Mouse (Mus musculus) right cerebral cortex, postnatal 14 days (tissue): ENCODE results near the gene Saa3.
"Not testable (repeated sequence)": the region's sequence is repeated elsewhere in the genome, so short reads cannot be mapped to it uniquely, and the experiment has no call there.

Experiments
- DNase-seq: peaks from one replicate; pipeline ENCODE4 v3.0.0; 2022

Saa3 gene

DNA sequence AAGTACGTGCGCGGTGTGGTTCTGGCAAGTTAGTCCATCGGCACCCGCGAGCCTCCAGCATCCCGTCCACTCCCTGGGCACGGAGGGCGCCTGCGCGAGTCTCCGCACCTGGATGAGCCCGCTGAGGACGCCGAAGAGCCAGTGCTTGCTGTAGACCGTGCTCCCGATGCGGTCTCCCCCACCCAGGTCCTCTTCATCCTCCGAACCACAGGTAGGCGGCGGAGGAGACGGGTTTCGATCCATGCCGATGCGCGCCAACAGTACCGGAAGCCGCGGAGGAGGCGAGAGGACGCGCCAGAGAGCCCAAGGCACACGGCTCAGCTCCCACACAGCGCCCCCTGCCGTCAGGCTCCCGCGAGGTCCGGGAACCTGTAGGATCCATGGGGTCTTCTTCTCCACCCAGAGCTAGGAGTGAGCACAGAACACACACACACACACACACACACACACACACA lies 5.1 kb downstream of the Saa3 start, which contains the start of gene Saal1:
Gene Saal1, minus strand, starts transcription at position 291 of the 455 bp plus-strand sequence.
- peak; percentile 90 for DNase-seq

GRCm38 (mm10) chr7:46700521-46701025 lies 14.9 kb downstream of the Saa3 start:
- no peak for DNase-seq

GRCm38 (mm10) chr7:46696754-46697153 lies 18.7 kb downstream of the Saa3 start:
- no peak for DNase-seq

DNA sequence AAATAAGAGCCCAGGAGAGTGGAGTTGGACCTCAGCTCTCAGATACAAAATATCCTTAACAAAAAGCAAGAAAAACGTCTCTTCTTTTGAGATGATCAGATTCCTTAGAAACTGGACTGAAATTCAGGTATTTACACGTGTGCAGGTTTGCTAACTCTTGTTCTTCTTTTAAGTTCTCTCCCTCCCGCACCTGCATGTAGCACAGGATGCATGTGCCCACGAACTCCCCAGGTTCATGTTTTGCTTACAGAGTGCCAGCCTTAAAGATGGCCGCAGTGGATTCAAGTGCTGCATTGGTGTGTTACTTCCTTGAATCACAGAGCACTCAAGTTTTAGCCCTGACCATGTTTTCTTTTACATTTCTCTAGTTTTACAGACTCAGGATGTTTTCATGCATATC lies 28.7 kb downstream of the Saa3 start:
- no peak for DNase-seq

DNA sequence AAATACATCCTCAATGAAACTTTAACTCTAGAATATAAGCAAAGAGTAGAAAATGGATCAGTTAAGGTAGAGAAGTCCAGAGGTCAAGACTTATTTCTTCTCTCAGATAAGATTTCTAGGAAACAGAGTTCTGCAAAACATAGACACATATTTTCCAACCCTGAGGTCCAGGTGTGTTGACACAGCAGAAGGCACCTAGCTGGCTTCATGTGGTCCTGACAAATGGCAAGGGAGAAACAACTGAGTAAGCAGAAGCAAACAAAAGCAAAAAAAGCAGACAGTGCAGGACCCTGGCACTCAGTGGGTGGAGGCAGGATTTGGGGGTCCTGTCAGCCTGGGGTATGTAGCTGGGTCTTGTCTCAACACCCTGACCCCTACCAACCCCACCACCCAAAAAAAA lies 34.8 kb downstream of the Saa3 start:
- DNase-seq: no peak

GRCm38 (mm10) chr7:46679044-46679443 lies 36.5 kb downstream of the Saa3 start:
- DNase-seq: not testable (repeated sequence)

DNA sequence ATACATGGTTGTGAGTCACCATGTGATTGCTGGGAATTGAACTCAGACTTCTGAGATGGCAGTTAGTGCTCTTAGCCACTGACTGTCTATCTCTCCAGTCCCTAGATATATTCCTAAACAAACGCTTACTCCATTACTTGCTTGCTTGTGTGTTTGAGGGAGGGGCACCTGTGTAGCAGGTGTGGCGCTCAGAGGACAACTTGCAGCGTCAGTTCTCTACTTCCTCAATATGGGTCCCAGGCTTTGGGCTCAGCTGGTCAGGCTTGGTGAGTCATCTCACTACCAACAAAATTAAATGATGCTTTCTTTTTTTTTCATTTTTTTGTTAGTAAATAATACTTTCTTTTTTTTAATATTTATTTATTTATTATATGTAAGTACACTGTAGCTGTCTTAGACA lies 37.1 kb downstream of the Saa3 start:
- DNase-seq: no peak

DNA sequence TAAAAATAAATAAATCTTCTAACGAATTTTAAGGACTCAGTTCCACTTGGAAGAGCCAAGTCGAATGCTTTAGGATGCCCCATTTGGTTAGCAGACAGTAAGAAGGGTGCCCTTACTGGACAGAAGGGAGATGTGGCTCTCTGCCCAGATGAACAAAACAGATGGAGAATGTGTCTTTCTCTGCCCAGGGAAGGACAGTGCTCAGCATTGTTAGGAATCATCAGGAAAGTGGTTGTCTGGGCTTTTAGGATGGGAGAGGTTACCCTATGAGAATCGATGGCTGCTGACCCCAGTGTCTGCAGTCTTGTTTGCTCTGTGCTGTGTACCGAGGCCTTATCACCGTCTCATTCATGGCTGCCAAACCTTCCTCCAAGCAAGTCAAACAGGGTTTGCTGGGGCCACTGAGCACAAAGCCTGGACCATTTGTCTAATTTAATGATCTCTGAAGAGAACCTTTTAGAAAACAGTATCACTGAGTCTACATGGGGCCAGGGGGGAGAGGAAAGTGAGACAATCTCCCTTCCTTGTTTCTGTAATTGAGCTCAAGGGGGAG lies 38.6 kb downstream of the Saa3 start:
- no peak for DNase-seq

- no peak for DNase-seq
These were observed 39.6 kb downstream of the Saa3 start for GRCm38 (mm10) chr7:46675886-46676285.

DNA sequence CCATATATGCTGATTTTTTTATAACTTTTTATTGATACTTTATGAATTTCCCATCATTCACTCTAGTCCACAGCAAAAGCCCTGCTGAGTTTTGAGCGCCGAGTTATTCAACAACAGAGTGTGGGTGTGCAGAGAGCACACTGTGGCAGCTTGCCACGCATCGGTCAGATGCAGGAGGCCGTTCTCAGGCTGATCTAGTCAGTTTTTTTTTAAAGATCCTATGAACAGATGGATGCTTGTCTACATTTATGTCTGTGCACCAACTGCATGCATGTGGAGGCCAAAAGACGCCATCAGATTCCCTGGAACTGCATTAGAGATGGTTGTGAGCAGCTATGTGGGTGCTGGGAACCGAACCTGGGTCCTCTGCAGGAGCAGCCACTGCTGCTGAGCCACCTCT lies 40.4 kb downstream of the Saa3 start:
- no peak for DNase-seq

DNA sequence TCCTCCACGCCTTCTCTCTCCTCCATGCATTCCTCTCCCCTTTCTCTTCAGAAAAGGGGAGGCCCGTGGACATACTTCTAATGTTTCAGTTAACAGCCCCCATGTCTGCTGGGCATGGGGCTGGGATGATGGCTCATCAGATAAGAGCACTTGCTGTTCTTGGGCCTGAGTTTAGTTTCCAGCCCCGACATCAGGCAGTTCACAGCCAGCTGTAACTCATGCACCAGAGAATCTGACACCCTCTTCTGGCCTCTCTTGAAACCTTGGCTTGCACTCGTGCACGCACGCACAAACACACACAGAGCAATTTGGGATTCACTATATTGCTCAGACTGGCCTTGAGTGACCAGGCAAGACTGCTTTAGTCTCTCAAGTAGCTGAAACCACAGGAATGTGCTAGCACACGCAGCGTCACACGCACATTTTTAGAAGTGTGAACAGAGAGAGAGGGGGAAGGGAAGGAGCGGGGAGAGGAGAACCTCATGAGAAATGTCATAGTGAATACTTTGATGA lies 43.3 kb downstream of the Saa3 start, which contains the start of gene Tph1:
Gene Tph1, minus strand, starts transcription at position 378 of the 513 bp plus-strand sequence.
- no peak for DNase-seq

- peak; percentile 22 for DNase-seq
These were observed 48.2 kb downstream of the Saa3 start for GRCm38 (mm10) chr7:46667256-46667655.

DNA sequence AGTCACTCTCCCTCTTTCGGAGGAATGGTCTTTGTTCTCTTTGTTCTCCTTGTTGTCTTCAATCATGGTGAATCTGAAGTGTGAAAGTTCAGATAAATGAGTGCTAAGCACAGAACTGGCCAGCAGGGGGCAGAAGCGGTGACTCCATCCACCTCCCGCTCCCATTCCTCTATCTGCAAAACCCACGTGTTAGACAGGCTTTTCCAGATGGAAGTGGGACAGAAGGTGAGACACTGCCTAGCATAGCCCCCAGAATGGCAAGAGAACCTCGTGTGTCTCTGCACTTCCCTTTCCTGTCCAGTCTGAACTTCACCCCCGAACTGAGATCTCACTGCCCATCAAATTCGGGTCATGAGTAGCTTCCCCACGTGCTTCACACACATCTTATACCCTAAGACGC lies 50.3 kb downstream of the Saa3 start:
- peak; percentile 34 for DNase-seq
